Mouse (Mus musculus) frontal cortex, postnatal 14 days (tissue): ENCODE results near the gene BC035044.
"Not testable (repeated sequence)": the region's sequence is repeated elsewhere in the genome, so short reads cannot be mapped to it uniquely, and the experiment has no call there.

Experiments used
- DNase-seq, 2 experiments: peaks; one replicate each; pipeline ENCODE4 v3.0.0; 2022; ENCODE audit warnings: low spot score in 2 of 2

Gene BC035044

DNA sequence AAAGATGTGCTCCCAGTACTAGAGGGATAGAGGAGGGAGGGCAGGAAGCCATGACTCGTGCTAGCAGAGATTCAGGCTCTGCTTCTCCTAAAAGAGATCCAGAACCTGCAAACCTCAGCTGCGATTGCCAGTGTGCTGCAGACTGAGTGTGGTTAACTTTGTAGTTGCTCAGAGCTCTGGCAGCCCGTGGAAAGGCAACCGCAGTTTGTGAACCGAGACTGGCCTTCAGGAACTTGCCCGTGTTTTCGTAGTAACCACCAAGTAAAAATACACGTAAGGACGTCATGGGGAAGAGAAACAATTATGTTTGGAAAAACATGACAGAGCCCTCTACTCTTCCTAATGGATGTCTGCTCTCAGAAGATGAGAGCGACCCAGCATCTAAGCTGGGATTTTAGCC is 57.9 kb downstream of the BC035044 start:
- DNase-seq, result no peak

DNA sequence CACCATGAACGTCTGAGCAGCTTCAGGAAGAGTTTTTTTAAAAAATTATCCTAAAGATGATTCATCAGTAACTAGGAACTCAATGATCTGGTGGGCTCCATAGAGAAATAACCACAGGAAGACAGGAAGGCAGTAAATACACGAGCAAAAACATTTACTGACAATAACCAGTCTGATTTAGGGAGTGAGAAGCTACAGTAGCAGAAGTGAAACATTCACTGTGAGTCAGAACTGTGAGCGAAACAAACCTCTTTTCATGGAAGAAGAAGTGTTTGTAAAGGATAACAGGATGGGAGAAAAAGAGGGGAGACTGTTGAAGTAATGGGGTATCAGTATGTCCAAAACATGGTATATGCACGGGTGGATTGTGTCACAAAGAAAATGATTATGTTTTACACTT is 61.1 kb downstream of the BC035044 start:
- DNase-seq, result no peak

- DNase-seq, result no peak
These were observed 64.1 kb downstream of the BC035044 start for GRCm38 (mm10) chr6:128826781-128827180.

- no peak for DNase-seq
These were observed 64.8 kb downstream of the BC035044 start, which contains the start of the genes Gm44511 and Klrb1b for GRCm38 (mm10) chr6:128826132-128826531. Gm44511 (minus strand) TSS chr6:128826315. Klrb1b (minus strand) TSS chr6:128826331.

GRCm38 (mm10) chr6:128818083-128818802 is 72.7 kb downstream of the BC035044 start:
- DNase-seq, result no peak

DNA sequence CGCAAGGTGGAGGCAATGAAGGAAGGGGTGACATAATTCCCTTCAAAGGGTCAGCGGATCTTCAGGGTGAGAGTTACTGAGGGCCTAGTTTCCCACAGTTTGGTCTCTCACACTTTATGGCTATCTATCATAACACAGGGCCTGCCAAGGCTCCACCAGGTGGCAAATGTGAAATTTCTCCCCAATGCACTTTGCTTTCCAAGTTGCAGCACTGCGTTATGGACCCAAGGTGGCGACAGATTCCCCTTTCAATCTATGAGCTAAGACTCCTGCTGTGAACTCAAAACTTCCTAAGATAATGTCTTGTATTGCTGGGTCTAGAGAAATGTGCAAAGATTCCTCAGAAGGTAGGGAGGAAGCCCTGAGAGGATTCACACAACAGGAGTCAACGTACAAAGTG is 82.4 kb downstream of the BC035044 start:
- no peak for DNase-seq

- no peak for DNase-seq
These were observed 83.9 kb downstream of the BC035044 start for GRCm38 (mm10) chr6:128807021-128807420.

DNA sequence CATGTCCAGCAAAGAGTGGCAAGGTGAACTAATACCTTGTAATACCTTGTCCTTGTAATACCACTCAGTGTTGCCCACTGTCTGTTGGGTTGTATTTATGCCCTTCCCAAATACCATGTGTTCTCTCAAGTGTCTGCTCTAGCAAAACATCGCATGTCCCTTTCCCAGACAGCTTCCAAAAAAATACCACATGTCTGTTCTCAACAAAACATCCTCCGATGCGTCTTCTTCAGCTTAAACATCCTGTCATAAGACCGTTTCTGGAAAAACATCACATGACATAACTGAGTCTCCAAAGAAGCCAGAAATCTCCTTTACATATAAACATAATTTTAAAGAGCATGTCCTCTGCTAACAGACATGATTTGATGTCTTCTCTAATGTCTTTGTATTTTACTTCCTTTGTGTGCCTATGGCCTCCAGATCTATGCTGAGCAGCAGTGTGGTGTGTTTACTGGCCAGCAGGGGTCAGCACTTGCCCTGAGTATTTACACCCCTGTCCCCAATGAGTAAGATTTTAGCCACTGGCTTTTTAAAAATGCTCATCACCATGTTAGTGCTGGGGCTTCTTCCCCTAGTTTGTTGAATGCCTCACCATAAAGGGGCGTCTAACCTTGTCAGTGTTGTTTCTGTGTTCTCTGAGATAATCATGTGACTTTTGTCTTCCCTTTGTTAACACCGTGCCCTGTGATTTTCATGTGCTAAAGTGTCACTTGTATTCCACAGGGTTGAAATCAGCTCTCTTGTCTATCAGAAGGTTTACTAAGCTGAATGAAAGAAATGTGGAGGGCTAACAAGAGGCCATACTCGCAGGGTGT is 85.9 kb downstream of the BC035044 start:
- DNase-seq, result not testable (repeated sequence)

DNA sequence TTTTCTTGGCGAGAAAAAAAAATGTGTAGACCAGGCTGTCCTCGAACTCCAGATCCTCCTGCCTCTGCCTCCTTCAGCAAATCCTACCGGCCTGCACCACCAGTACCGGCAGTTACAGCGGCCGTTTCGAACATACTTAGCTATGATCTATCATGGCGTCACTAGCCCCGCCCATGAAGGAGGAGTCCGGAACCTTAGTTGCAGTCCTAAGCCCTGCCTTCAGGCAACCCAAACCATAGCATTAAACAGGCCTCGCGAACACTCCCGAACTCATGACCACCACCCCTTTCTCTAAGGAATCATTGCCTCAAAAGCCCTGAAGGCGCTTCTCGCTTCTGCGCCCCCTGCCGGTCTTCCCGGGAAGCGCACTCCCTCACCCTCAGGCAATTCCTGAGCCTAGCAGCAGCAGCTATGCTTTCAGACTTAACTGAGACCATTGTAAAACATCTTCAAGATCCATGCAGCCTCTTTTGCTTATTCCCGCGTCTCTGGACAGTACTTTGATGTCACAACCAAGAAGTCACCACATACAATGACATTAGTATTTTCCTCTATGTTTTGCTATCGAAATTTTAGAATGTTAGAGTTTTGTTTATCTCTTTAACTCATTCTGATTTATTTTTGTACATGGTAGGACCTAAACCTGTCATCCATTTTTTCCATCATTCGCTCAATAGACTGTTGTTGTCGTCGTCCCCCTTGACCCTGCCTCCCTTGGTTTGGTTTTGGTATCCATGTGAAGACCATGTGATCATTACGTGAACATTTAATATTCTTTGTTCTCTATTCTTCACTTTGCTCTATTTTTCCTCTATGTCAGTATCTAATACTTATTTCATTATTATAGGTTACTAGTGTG is 87.7 kb downstream of the BC035044 start:
- DNase-seq, result peak; percentile 95 to 97

DNA sequence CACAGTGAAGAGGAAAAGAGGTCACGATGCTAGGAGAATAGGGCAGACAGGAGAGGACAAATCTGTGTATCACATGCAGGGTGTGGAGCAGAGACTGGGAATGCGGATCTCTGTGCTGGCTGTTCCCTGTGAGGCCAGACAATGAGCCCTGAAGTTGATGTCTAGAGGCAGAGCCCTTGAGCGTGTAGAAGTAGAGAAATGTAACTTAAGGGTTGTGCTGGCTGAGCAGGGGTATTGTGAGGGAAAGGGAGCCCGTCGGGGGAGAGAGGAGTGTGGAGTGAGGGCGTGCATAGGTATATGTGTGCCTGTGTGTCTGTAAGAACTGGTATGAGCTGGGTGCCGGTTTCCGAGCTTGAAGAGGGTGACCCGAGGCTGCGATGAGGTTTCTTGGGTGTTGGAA is 88.4 kb downstream of the BC035044 start:
- peak; percentile 37 to 38 for DNase-seq

DNA sequence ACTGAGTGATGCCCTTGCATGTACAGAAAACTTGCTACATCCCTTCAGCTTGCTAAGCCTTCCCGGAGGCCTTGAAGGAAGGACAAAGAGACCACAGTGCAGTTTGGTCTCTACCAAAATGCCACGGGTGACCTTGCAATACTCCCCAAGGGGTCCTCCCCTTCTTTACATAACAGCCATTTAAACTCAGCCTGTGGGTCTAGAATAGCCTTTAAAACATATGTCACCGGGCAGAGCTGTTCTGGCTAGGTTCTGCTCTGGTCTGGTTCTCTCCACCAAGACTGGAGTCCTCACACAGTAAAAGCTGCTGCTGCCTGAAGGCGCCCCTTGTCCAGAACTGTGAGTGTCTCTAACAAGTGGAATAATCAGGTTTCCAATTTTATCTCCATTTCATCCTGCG is 90.2 kb downstream of the BC035044 start:
- DNase-seq, result not testable (repeated sequence)

DNA sequence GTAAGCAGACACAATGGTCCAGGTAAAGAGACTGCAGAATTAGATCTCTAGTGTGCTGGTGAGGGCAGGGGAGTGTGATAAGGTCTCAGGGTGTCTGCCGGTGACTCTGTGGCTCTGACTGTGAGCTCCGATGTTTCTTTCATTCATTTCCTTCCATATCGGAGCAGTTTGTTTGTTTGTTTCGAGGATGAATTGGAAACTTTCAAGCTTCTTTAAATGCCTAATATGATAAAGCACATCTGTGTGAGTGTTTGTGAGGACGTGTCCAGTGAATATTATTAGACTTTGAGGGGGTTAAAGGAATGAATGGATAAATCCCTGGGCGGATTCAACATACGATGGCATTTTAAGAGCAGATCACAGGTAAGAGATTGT is 91.0 kb downstream of the BC035044 start:
- DNase-seq, result no peak

DNA sequence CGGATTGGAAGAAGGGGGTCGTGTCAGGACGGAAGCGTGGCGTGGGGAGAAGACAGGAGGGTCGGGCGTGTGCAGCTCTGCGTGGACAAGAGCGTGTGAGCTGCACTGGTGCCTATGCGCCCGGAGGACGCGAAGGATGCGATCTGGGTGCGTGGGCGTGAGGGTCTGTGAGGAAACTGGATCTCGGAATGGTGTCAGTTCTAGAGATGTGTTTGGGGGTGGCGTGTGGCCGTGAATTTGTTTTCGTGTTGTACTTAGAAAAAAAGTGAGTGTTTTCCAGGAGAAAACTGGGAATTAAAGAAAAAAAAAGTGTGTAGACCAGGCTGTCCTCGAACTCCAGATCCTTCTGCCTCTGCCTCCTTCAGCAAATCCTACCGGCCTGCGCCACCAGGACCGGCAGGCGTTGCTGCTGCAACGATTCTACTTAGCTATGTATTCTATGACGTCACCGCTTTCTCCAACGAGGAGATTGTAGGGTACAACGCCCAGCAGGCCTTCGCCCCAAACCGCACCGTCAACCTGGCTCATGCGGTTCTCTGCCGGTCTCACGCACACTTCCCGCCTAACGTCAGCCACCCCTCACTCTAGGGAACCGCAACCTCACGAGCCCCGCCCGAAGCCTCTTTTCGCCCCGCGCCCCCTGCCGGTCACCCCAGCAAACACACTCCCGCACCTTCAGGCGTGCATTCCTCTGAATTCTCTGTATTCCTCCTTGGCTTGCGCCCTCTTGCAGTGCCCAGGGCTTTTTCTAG is 91.6 kb downstream of the BC035044 start:
- peak; percentile 86 to 87 for DNase-seq
